Mouse (Mus musculus) lung, postnatal 14 days (tissue): Measurements from ENCODE around the gene Zfp831.
A peak's percentile ranks its signal among the peaks of the same experiment; 100 is the strongest.

ENCODE experiments used
- DNase-seq: peaks from one replicate; pipeline ENCODE4 v3.0.0; 2021

Gene Zfp831

DNA sequence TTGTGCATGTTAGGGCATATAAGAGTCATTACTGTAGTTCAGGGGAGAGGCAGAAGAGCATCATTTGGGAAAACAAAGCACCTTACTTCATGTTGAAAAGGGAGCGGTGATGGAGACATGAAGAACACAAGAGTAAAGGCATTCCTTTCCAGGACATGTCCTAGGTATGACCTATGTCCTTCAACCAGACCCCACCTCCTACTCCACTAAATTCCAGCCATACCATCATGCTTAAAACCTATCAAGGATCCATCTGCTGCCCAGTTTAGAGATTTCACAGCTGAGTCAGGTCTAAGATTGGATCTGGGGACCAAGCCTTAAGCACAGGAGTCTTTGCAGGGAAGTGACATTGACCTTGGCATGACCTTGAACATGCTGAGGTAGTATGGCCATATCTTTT, 91.9 kb downstream of the Zfp831 start:
- no peak for DNase-seq

DNA sequence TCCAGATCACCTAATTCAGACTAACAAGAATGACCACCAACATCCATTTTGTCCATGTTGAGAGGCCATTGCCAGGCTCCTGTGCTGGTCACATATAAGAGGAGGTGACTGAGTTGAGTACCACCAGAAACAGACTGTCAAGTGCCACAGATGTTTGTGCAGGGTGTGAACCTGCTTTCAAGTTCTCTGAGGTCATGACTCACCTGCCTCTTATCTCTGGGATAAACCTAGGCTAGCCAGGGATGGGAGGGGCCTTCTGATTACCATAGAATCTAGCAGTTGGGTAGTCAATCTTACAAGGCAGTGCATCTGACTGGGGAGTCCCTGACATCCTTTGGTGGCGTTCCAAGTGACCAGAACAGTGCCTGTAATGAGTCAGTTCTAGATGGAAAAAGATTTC, 103.8 kb downstream of the Zfp831 start:
- DNase-seq, result no peak

DNA sequence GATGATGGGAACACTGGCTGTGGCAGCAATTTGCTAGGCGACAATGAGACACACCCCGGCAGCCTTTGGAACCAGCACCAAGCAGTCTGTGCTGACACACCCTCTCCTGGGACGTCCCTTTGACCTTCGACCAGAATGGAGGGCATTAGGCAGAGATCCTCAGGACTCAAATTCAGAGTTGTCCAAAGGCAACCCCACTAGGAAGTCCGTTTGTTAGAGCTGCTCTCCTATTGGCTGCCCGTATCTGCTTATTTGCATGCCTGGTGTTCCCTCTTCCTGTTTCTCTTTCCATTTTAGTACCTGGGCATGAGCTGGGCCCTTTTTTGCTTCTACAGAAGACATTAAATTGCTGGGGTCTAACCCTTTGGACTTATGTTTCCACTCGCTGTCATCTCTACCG, 105.0 kb downstream of the Zfp831 start:
- DNase-seq, result no peak

DNA sequence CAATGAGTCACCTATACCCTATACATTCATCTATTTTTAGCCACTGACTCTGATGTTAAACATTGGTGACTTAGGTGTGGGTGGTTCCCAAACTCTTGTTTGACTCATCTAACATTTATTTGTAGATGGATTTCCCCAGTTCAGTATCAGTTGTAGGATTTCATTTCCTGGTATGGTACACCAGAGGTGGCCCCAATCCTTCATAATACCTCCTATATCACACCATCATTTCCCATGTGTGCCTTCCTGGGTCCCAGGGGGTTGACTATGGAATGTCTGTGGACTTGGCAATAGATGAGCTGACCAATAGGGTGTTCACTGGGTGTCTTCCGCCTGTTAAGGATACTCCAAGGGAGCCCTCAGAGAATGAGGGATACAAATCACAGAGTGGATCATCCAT, 109.9 kb downstream of the Zfp831 start:
- DNase-seq, result no peak

DNA sequence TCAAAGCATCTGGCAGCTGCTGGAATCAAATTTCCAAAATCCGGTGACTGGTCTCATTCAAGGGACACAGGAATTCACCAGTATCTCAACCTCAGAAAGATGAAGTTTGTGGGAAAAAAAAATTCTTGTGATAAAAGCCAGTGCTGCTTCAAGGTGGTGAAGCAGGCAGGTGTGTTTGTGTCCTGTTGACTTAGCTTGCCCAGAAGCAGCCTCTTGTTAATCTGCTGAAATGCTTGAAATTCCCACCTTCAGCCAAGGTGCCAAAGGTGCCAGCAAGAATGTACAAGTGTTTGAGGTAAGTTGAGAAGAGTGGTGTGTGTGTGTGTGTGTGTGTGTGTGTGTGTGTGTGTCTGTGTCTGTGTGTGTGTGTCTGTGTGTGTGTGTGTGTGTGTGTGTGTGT, 110.9 kb downstream of the Zfp831 start:
- peak; percentile 42 for DNase-seq

DNA sequence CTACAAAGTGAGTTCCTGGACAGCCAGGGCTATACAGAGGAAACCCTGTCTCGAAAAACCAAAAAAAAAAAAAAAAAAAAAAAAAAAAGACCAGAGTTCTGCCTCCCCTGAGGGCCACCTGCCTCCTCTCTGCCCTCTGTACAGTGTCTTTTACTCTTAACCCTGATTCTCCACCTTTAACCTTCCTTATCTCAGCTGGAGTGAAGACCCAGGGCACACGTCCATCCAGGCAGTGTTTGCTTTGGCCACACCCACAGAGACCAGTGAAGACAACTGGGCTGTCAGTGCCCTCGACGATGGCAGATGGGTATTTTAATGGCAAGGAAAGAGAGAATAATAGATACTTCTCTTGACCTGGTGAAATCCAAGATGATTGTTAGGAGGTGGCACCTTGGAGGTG, 115.9 kb downstream of the Zfp831 start:
- no peak for DNase-seq
